Mouse (Mus musculus) lung, embryonic 14.5 days (tissue): ENCODE measurements around the gene Golph3. TPM values are rescaled to one million over a fixed set of nuclear protein-coding genes. Genes with fewer than 3 reads are reported as not detected.

Source experiments
- ATAC-seq: fragments of 200-750 bp; cut with Nextera tagmentation; 2 replicates; pipeline ENCODE4 v1.8.0; 2017; ENCODE audit warnings: mild to moderate bottlenecking, moderate TSS enrichment, moderate library complexity; ENCODE audit not compliant: insufficient read depth
- DNase-seq: peaks from one replicate; pipeline ENCODE4 v3.0.0-alpha.2; 2015
- H3K27ac ChIP-seq: fragments of 300-500 bp; sonication (generic); 2 replicates; pipeline ENCODE4 v1.5.1; 2014; ENCODE audit warnings: low read depth, mild to moderate bottlenecking, moderate library complexity
- H3K27me3 ChIP-seq: fragments of 300-500 bp; sonication (generic); 2 replicates; pipeline ENCODE4 v1.6.1; 2014; ENCODE audit warnings: low read length, control low read depth; ENCODE audit not compliant: insufficient read depth
- H3K36me3 ChIP-seq: fragments of 300-500 bp; sonication (generic); 2 replicates; pipeline ENCODE4 v1.6.1; 2014; ENCODE audit warnings: control low read depth; ENCODE audit not compliant: insufficient read depth
- H3K4me1 ChIP-seq: fragments of 300-500 bp; sonication (generic); 2 replicates; pipeline ENCODE4 v1.6.1; 2014; ENCODE audit warnings: antibody characterized with exemption, control low read depth; ENCODE audit not compliant: insufficient read depth
- H3K4me2 ChIP-seq: fragments of 300-500 bp; sonication (generic); 2 replicates; pipeline ENCODE4 v1.6.1; 2014; ENCODE audit warnings: mild to moderate bottlenecking
- H3K4me3 ChIP-seq: fragments of 300-500 bp; sonication (generic); 2 replicates; pipeline ENCODE4 v1.5.1; 2014; ENCODE audit warnings: low read depth, low read length
- H3K9ac ChIP-seq: fragments of 300-500 bp; sonication (generic); 2 replicates; pipeline ENCODE4 v1.6.1; 2014
- H3K9me3 ChIP-seq: fragments of 300-500 bp; sonication (generic); 2 replicates; pipeline ENCODE4 v1.6.1; 2016; ENCODE audit warnings: low read depth, low read length, control low read depth
- CTCF ChIP-seq: IDR thresholded peaks from 2 replicates; pipeline ENCODE4 v1.5.1; 2016; ENCODE audit warnings: antibody characterized with exemption, low read depth
- WGBS: fragments of 180-500 bp; shearing (Covaris S2); extraction: QIAGEN DNeasy Blood & Tissue Kit; methylation state at CpG from one replicate; pipeline ENCODE4 v1.1.7; 2014; 5-methylcytosine and 5-hydroxymethylcytosine counted together
- polyA plus RNA-seq: library from polyadenylated mRNA; unstranded; fragments of >200 nt; fragmentation: Nextera tagmentation; extraction: Ambion mirVana; gene quantifications from 2 replicates; pipeline ENCODE4 v1.2.1, GENCODE M21; 2014

Golph3 gene
- polyA plus RNA-seq, 1 experiment from 2014 or later, result 91.2 TPM

DNA sequence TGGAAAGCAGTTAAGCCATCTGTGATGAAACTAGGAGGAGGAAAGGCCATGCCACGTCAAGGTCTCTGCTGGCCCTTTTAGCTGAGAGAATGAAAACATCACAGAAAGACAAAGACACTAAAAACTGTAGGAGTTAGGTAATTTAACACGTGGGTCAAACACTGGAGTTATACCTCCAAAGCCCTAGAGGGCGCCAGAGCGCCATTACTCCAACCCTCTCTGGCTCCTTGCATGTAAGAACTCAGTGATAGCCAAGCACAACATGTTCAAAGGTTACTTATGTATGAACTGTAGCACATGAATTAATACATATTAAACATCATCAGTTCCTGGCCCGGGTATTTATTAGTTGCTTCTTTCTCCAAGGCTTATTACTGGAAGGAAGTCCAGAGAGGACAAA is 59.3 kb downstream of the Golph3 start:
- no peaks in the 10 kb centered on the region for H3K36me3 ChIP-seq
- no peaks in the 10 kb centered on the region for H3K9me3 ChIP-seq
- no peak overlapping the region for H3K4me3 ChIP-seq
- no peak overlapping the region for H3K4me2 ChIP-seq
- H3K9ac ChIP-seq, result no peak overlapping the region
- WGBS, result 49% methylated on average over 5 of the region's 5 CpGs
- peaks cover 11% of the 10 kb centered on the region for H3K4me1 ChIP-seq
- ATAC-seq, result no peak
- no peaks in the 10 kb centered on the region for H3K27me3 ChIP-seq
- H3K27ac ChIP-seq, result no peak overlapping the region
- peak; percentile 56 for DNase-seq
- peak; percentile 59 for TF ChIP-seq CTCF

DNA sequence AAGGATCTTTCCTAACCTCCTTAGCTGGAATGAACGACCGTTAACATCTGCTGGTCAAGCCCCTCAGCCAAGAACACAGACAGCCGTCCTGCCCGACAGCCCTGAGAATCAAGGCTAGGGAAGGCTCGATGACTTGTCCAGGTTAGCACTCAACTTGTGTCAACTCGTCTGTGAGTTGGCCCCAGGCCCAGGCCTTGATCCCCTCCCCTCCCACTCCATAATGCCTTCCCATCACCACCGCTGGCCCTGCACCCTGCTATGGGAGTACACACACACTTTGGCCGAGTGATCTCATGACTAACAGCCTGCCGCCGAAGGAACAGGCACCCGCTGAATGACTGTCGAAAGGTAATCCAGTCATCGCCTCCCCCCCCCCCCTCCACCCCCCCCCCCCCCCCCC is 63.4 kb downstream of the Golph3 start:
- no peak for TF ChIP-seq CTCF
- WGBS, result 48% methylated on average over 13 of the region's 13 CpGs

DNA sequence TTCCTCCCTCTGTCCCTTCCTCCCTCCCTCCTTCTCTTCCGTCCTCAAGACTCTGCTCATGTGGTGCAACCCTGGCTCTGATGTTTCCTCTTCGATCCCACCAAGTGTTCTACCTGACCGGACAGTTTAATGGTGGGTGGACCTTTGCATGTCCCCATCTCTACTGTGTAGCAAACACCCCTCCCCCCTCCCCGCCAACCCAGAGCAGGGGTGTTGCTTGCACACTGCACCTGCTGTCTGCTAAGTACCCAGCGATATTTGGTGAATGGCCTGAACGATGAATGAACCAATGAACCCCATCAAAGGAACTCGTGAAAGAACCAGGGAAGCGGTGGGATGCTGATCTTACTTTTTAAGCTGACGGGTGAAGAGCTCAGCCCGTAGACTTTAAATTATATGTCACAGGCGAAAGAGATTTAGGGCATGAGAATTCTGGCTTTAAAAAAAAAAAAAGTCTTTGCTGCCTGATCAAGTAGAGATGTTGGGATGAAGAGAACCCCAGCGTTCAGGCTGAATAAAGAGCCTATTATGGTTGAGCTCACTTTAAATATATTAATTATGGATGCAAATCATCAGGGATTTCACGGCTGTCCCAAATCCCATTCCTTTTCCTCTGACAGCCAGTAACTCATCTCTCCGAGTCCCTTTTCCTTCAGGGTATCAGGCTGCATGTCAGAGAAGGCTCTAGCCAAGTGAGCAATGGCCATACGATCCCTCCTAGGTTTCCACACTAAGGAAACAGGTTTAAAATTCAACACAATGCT is 67.7 kb downstream of the Golph3 start:
- no peak for TF ChIP-seq CTCF
- Histone ChIP-seq H3K9me3 (no peaks in the 10 kb centered on the region), H3K36me3 (peaks cover 5% of the 10 kb centered on the region; the same call in 1 of the 2 replicates), H3K4me2 (no peak overlapping the region), H3K4me1 (no peaks in the 10 kb centered on the region), H3K27me3 (no peaks in the 10 kb centered on the region), H3K27ac (no peak overlapping the region), H3K4me3 (no peak overlapping the region), H3K9ac (no peak overlapping the region)
- no peak for DNase-seq
- no peak for ATAC-seq
- 77% methylated on average over 15 of the region's 15 CpGs for WGBS

More for the DNA sequence above, 63.4 kb downstream of the Golph3 start:
- no peaks in the 10 kb centered on the region for H3K4me1 ChIP-seq
- no peaks in the 10 kb centered on the region for H3K9me3 ChIP-seq
- no peak overlapping the region for H3K4me2 ChIP-seq
- peaks cover 5% of the 10 kb centered on the region; the same call in 1 of the 2 replicates for H3K36me3 ChIP-seq
- no peak overlapping the region for H3K9ac ChIP-seq
- ATAC-seq, result no peak
- no peak overlapping the region for H3K4me3 ChIP-seq
- no peaks in the 10 kb centered on the region for H3K27me3 ChIP-seq
- no peak for DNase-seq
- no peak overlapping the region for H3K27ac ChIP-seq

DNA sequence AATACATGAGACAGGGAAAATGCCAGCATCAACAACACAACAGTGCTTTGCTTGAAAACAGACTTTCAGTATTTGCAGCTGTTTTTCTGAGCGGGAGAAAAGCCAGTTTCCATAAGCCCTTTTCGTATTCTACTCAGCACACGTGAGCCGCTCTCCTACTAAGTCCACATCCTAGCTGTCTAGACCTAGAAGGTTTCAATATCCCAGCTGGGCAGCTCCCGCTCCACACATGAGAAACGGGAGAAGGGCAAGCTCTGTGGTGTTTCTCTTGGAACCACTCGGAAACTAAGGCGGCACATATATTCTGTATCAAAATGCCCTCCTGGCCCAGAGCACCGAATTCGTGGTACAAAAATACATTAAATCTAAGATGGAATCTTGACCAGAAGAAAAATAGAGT is 73.5 kb downstream of the Golph3 start:
- TF ChIP-seq CTCF, result no peak
- ATAC-seq (no peak), DNase-seq (no peak)
- H3K9me3 ChIP-seq, result no peaks in the 10 kb centered on the region
- WGBS, result 88% methylated on average over 10 of the region's 10 CpGs
- H3K4me2 ChIP-seq, result no peak overlapping the region
- H3K4me1 ChIP-seq, result no peaks in the 10 kb centered on the region
- H3K9ac ChIP-seq, result no peak overlapping the region
- H3K36me3 ChIP-seq, result no peaks in the 10 kb centered on the region
- H3K27me3 ChIP-seq, result no peaks in the 10 kb centered on the region
- no peak overlapping the region for H3K4me3 ChIP-seq
- no peak overlapping the region for H3K27ac ChIP-seq

DNA sequence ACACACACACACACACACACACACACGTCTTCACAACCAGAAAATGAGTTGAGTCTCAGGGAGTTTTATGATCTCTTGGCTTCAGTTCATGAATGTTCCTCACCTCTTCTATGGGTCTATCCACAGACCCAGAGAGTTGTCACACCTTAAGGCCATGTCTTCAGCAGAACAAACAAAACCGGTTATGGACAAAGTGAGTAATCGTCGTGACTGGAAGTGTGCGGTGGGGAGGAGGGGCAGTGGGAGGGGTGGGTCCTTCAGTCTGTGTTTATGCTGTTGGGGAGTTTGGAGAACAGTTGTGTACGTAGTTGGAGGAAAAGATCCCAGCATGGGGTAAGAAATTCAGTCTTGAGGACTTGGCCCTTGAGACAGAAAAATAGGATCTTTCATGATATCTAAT is 75.8 kb downstream of the Golph3 start:
- H3K9me3 ChIP-seq, result no peaks in the 10 kb centered on the region
- no peak overlapping the region for H3K27ac ChIP-seq
- H3K4me1 ChIP-seq, result no peaks in the 10 kb centered on the region
- 62% methylated on average over 6 of the region's 6 CpGs for WGBS
- no peak overlapping the region for H3K4me2 ChIP-seq
- no peaks in the 10 kb centered on the region for H3K27me3 ChIP-seq
- DNase-seq (no peak), ATAC-seq (no peak)
- no peaks in the 10 kb centered on the region for H3K36me3 ChIP-seq
- no peak overlapping the region for H3K4me3 ChIP-seq
- no peak overlapping the region for H3K9ac ChIP-seq
- TF ChIP-seq CTCF, result no peak

Other genes with a start within 250 kb of the Golph3 start
- 148 and 158 TPM in 2 replicates for gene Zfr, start 203.6 kb upstream of the Golph3 start, polyA plus RNA-seq
- 23.4 and 23.5 TPM in 2 replicates for gene Mtmr12, start 116.4 kb upstream of the Golph3 start, polyA plus RNA-seq
- gene 1810049J17Rik, start 449 bp downstream of the Golph3 start, polyA plus RNA-seq, result 1.3 and 2.0 TPM in 2 replicates